Comparison of ENCODE assay signal across 8 mouse cellular contexts in genomic region chr10:127338930-127339682, GRCm38 (mm10). TPM values are rescaled to one million over a fixed set of nuclear protein-coding genes. Genes with fewer than 3 reads are reported as not detected.
DNase-seq lines count a peak whose midpoint lies in the region; ATAC-seq and TF ChIP-seq lines count a peak whose summit lies in the region.

No protein-coding gene starts in this region.

- TF ChIP-seq POLR2A in olfactory bulb, adult 2 months (IDR thresholded peaks at IDR 0.05; ENCODE audit: insufficient read depth, low read depth, low read length), result no peak

- peaks cover 67% of the 10 kb centered on the region for H3K4me1 ChIP-seq in G1E (ENCODE audit: insufficient read depth, low read depth, low read length)
- H3K4me1 ChIP-seq in forebrain, embryonic 15.5 days, result peaks cover 40% of the 10 kb centered on the region
- H3K4me1 ChIP-seq in lung, embryonic 14.5 days (ENCODE audit: insufficient read depth), result no peaks in the 10 kb centered on the region
- H3K4me1 ChIP-seq in olfactory bulb, adult 2 months (ENCODE audit: control insufficient read depth, insufficient read depth, low read length), result peaks cover 17% of the 10 kb centered on the region

- peak overlapping the region; percentile 19; the same call in 1 of the 2 replicates for H3K9ac ChIP-seq in forebrain, embryonic 15.5 days (replicated peaks)
- H3K9ac ChIP-seq in lung, embryonic 14.5 days, result peak overlapping the region; percentile 66

- ATAC-seq in G1E (ENCODE audit: extremely low read depth, insufficient number of reproducible peaks, low FRiP score, poor library complexity, severe bottlenecking), result peak; percentile 75
- ATAC-seq in forebrain, embryonic 15.5 days (replicated peaks), result peak; percentile 76
- ATAC-seq in lung, embryonic 14.5 days (ENCODE audit: insufficient read depth), result peak; percentile 73

- peak; percentile 77 for TF ChIP-seq CTCF in G1E (IDR thresholded peaks at IDR 0.05; ENCODE audit: low read depth, low read length)
- peak; percentile 95 for TF ChIP-seq CTCF in lung, embryonic 14.5 days (IDR thresholded peaks at IDR 0.05; ENCODE audit: low read depth)
- peak; percentile 48; the same call in 1 of the 2 replicates for TF ChIP-seq CTCF in olfactory bulb, adult 2 months (IDR thresholded peaks at IDR 0.05; ENCODE audit: insufficient read depth, low read depth, low read length)

- no peaks in the 10 kb centered on the region for H3K9me3 ChIP-seq in G1E (replicated peaks)
- H3K9me3 ChIP-seq in forebrain, embryonic 15.5 days, result no peaks in the 10 kb centered on the region
- H3K9me3 ChIP-seq in lung, embryonic 14.5 days (ENCODE audit: low read depth, low read length), result no peaks in the 10 kb centered on the region

- peaks cover 48% of the 10 kb centered on the region for H3K27me3 ChIP-seq in G1E (ENCODE audit: insufficient read depth, low read length)
- H3K27me3 ChIP-seq in forebrain, embryonic 15.5 days, result peaks cover 25% of the 10 kb centered on the region
- H3K27me3 ChIP-seq in lung, embryonic 14.5 days (ENCODE audit: insufficient read depth, low read length), result peaks cover 15% of the 10 kb centered on the region; the same call in 1 of the 2 replicates

- H3K4me3 ChIP-seq in G1E (ENCODE audit: low read depth, low read length), result peak overlapping the region; percentile 71
- peak overlapping the region; percentile 36 for H3K4me3 ChIP-seq in forebrain, embryonic 15.5 days
- peak overlapping the region; percentile 57 for H3K4me3 ChIP-seq in lung, embryonic 14.5 days (ENCODE audit: low read depth, low read length)
- H3K4me3 ChIP-seq in olfactory bulb, adult 2 months (ENCODE audit: insufficient read depth, low read depth, low read length), result peak overlapping the region; percentile 37

- no peaks in the 10 kb centered on the region for H3K36me3 ChIP-seq in G1E (replicated peaks)
- no peaks in the 10 kb centered on the region for H3K36me3 ChIP-seq in forebrain, embryonic 15.5 days
- peaks cover 27% of the 10 kb centered on the region for H3K36me3 ChIP-seq in lung, embryonic 14.5 days (ENCODE audit: insufficient read depth)

- H3K4me2 ChIP-seq in forebrain, embryonic 15.5 days (replicated peaks), result peak overlapping the region; percentile 56
- peak overlapping the region; percentile 88 for H3K4me2 ChIP-seq in lung, embryonic 14.5 days

- WGBS in forebrain, embryonic 15.5 days, result under 1% methylated on average over 31 of the region's 31 CpGs
- under 1% methylated on average over 31 of the region's 31 CpGs for WGBS in lung, embryonic 14.5 days
- under 1% methylated on average over 31 of the region's 31 CpGs for WGBS in olfactory bulb, adult 2 months

- intact Hi-C loops in heart, postnatal 25 days (cut with DNase I), result no loop called here

- DNase-seq in G1E (ENCODE audit: low spot score), result peak; percentile 84
- DNase-seq in cerebellum, adult 11-12 months, result peak; percentile 86
- DNase-seq in heart, postnatal 25 days (ENCODE audit: low spot score), result peak; percentile 66
- peak; percentile 78 to 95 for DNase-seq in layer of hippocampus, adult 18-20 months (ENCODE audit: low spot score in 2 of 2)
- DNase-seq in lung, embryonic 14.5 days, result peak; percentile 99
- peak; percentile 88 for DNase-seq in thymus, postnatal 0 days (ENCODE audit: low spot score)

- no peak overlapping the region for H3K27ac ChIP-seq in forebrain, embryonic 15.5 days (replicated peaks)
- H3K27ac ChIP-seq in lung, embryonic 14.5 days (ENCODE audit: low read depth), result peak overlapping the region; percentile 96
- H3K27ac ChIP-seq in olfactory bulb, adult 2 months (ENCODE audit: insufficient read depth, low read depth, low read length), result no peak overlapping the region

RNA-seq across cellular contexts. Expression of gene Gli1, which starts 2.7 kb away (rescaled TPM):
- total RNA-seq in G1E (2014; fragmentation: Nextera tagmentation) (0.23 and 0.24 TPM in 2 replicates), G1E (2017) (0.11 TPM in 1 of 2 replicates, not detected in the other)
- 0.15 and 0.18 TPM in 2 replicates for polyA plus RNA-seq in G1E (2012)
- 1.2 and 1.5 TPM in 2 replicates for polyA plus RNA-seq in forebrain, embryonic 15.5 days (2015; fragmentation: Nextera tagmentation; extraction: Ambion mirVana)
- 1 to 10 TPM in 1 of 2 experiments, under 1 TPM in 1; 0.89 to 1.1 TPM for total RNA-seq in heart, postnatal 25 days (2021)
- 1 to 10 TPM; 1.5 to 2.0 TPM for total RNA-seq in layer of hippocampus, adult 18-20 months (2021)
- polyA plus RNA-seq in lung, embryonic 14.5 days (2014; fragmentation: Nextera tagmentation; extraction: Ambion mirVana), result 14.7 and 16.9 TPM in 2 replicates
- polyA plus RNA-seq in olfactory bulb, adult 2 months (2012; ENCODE audit: insufficient read depth, insufficient read length, low replicate concordance, missing spikeins), result not detected in 2 replicates
- polyA plus RNA-seq in thymus, postnatal 0 days (2015; fragmentation: Nextera tagmentation; extraction: Ambion mirVana), result 0.13 and 0.14 TPM in 2 replicates

RNA-seq across cellular contexts. Expression of gene Inhbe, which starts 15.1 kb away (rescaled TPM):
- total RNA-seq in G1E (2014; fragmentation: Nextera tagmentation) (not detected in 2 replicates), G1E (2017) (0.06 and 0.11 TPM in 2 replicates)
- polyA plus RNA-seq in G1E (2012), result 0.01 TPM in 2 replicates
- polyA plus RNA-seq in forebrain, embryonic 15.5 days (2015; fragmentation: Nextera tagmentation; extraction: Ambion mirVana), result 0.04 TPM in 1 of 2 replicates, not detected in the other
- total RNA-seq in heart, postnatal 25 days (2021), result not detected
- not detected for total RNA-seq in layer of hippocampus, adult 18-20 months (2021)
- polyA plus RNA-seq in lung, embryonic 14.5 days (2014; fragmentation: Nextera tagmentation; extraction: Ambion mirVana), result 0.04 TPM in 1 of 2 replicates, not detected in the other
- not detected in 2 replicates for polyA plus RNA-seq in olfactory bulb, adult 2 months (2012; ENCODE audit: insufficient read depth, insufficient read length, low replicate concordance, missing spikeins)
- not detected in 2 replicates for polyA plus RNA-seq in thymus, postnatal 0 days (2015; fragmentation: Nextera tagmentation; extraction: Ambion mirVana)

RNA-seq across cellular contexts. Expression of gene Arhgap9, which starts 17.3 kb away (rescaled TPM):
- 43.3 and 43.7 TPM in 2 replicates for total RNA-seq in G1E (2014; fragmentation: Nextera tagmentation)
- 89.2 and 100 TPM in 2 replicates for total RNA-seq in G1E (2017)
- 54.8 and 59.5 TPM in 2 replicates for polyA plus RNA-seq in G1E (2012)
- polyA plus RNA-seq in forebrain, embryonic 15.5 days (2015; fragmentation: Nextera tagmentation; extraction: Ambion mirVana), result 0.62 and 1.1 TPM in 2 replicates
- total RNA-seq in heart, postnatal 25 days (2021), result 1 to 10 TPM; 3.0 to 3.4 TPM
- total RNA-seq in layer of hippocampus, adult 18-20 months (2021), result under 1 TPM; 0.84 to 0.92 TPM
- 3.2 and 4.2 TPM in 2 replicates for polyA plus RNA-seq in lung, embryonic 14.5 days (2014; fragmentation: Nextera tagmentation; extraction: Ambion mirVana)
- 260 TPM in 1 of 2 replicates, not detected in the other for polyA plus RNA-seq in olfactory bulb, adult 2 months (2012; ENCODE audit: insufficient read depth, insufficient read length, low replicate concordance, missing spikeins)
- polyA plus RNA-seq in thymus, postnatal 0 days (2015; fragmentation: Nextera tagmentation; extraction: Ambion mirVana), result 107 and 127 TPM in 2 replicates

RNA-seq across cellular contexts. Expression of gene Mars, which starts 27.5 kb away (rescaled TPM):
- total RNA-seq in G1E (2014; fragmentation: Nextera tagmentation) (97.3 and 102 TPM in 2 replicates), G1E (2017) (109 and 144 TPM in 2 replicates)
- 104 and 108 TPM in 2 replicates for polyA plus RNA-seq in G1E (2012)
- 130 and 137 TPM in 2 replicates for polyA plus RNA-seq in forebrain, embryonic 15.5 days (2015; fragmentation: Nextera tagmentation; extraction: Ambion mirVana)
- 10 to 100 TPM; 37.9 to 38.9 TPM for total RNA-seq in heart, postnatal 25 days (2021)
- 10 to 100 TPM; 55.2 to 57.5 TPM for total RNA-seq in layer of hippocampus, adult 18-20 months (2021)
- polyA plus RNA-seq in lung, embryonic 14.5 days (2014; fragmentation: Nextera tagmentation; extraction: Ambion mirVana), result 128 and 132 TPM in 2 replicates
- not detected in 2 replicates for polyA plus RNA-seq in olfactory bulb, adult 2 months (2012; ENCODE audit: insufficient read depth, insufficient read length, low replicate concordance, missing spikeins)
- 110 and 122 TPM in 2 replicates for polyA plus RNA-seq in thymus, postnatal 0 days (2015; fragmentation: Nextera tagmentation; extraction: Ambion mirVana)

RNA-seq across cellular contexts. Expression of gene Inhbc, which starts 31.1 kb away (rescaled TPM):
- not detected in 2 replicates for total RNA-seq in G1E (2014; fragmentation: Nextera tagmentation)
- total RNA-seq in G1E (2017), result 0.05 TPM in 1 of 2 replicates, not detected in the other
- not detected in 2 replicates for polyA plus RNA-seq in G1E (2012)
- not detected in 2 replicates for polyA plus RNA-seq in forebrain, embryonic 15.5 days (2015; fragmentation: Nextera tagmentation; extraction: Ambion mirVana)
- not detected for total RNA-seq in heart, postnatal 25 days (2021)
- total RNA-seq in layer of hippocampus, adult 18-20 months (2021), result not detected
- polyA plus RNA-seq in lung, embryonic 14.5 days (2014; fragmentation: Nextera tagmentation; extraction: Ambion mirVana), result not detected in 2 replicates
- not detected in 2 replicates for polyA plus RNA-seq in olfactory bulb, adult 2 months (2012; ENCODE audit: insufficient read depth, insufficient read length, low replicate concordance, missing spikeins)
- not detected in 2 replicates for polyA plus RNA-seq in thymus, postnatal 0 days (2015; fragmentation: Nextera tagmentation; extraction: Ambion mirVana)
